Mouse (Mus musculus) E14TG2a.4 (cell line): ENCODE data around the gene BC028528.

Source experiments
- CTCF ChIP-seq: conservative IDR thresholded peaks from 2 replicates; pipeline ENCODE4 v1.5.1; 2014; ENCODE audit warnings: low read length
- NANOG ChIP-seq: IDR thresholded peaks from 2 replicates; pipeline ENCODE4 v1.6.1; 2014; ENCODE audit warnings: borderline replicate concordance, low read length, mixed read lengths

DNA sequence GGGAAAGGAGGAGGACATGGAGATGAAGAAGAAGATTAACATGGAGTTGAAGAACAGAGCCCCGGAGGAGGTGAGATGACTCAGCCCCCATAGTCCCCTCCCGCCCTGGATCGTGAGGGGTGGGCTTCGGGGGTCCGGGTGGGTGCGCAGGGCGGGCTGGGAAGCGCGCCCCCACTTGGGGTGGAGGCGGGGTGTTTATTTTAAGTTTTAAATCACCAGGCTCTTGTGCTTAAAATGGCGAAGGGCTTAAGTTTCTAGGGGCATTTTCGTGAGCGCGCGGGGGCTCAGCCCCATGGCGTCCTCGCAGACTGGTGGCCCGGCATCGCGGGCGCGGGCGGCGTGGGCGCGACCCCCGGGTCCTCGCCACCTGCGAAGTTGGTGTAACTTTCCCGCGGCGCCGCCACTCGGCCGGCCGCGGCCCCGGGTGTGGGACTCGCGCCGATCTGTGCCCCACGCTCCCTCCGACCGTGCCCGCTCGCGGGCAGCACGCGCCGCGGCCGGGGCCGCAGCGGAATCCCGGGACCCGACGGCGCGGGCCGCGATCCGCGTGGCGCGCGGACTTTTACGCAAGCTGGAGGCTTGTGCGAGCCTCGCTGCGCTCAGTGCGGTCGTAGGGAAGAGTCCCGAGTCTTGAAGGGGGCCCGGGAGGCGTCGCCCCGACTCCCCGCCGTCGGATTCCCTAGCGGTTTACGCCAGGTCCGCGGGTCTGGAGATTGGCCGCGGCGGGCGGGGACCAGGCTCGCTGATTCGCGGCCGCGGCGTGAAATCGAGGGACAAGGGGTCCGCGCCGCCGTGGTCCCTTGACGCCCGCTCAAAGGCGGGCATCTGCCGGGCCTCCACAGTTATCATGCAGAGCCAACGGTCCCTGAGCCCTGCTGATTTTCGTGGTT is 38.0 kb upstream of the BC028528 start:
- TF ChIP-seq CTCF (no peak), NANOG (no peak)
